Mouse (Mus musculus) kidney, postnatal 0 days (tissue): Measurements from ENCODE around the gene Creb3l4. TPM values are rescaled to one million over a fixed set of nuclear protein-coding genes. Genes with fewer than 3 reads are reported as not detected.

Source experiments
- ATAC-seq: fragments of 200-750 bp; cut with Nextera tagmentation; replicated peaks from 2 replicates; pipeline ENCODE4 v1.8.0; 2017; ENCODE audit warnings: low read depth, moderate number of reproducible peaks, moderate TSS enrichment, moderate library complexity; ENCODE audit not compliant: low FRiP score
- DNase-seq: peaks from one replicate; pipeline ENCODE4 v3.0.0-alpha.2; 2016; ENCODE audit warnings: low spot score
- H3K27ac ChIP-seq: fragments of 300-500 bp; sonication (generic); 2 replicates; pipeline ENCODE4 v1.5.1; 2014; ENCODE audit warnings: mild to moderate bottlenecking
- H3K27me3 ChIP-seq: fragments of 300-500 bp; sonication (generic); 2 replicates; pipeline ENCODE4 v1.6.1; 2014; ENCODE audit warnings: low read length, mixed read lengths; ENCODE audit not compliant: insufficient read depth
- H3K36me3 ChIP-seq: fragments of 300-500 bp; sonication (generic); 2 replicates; pipeline ENCODE4 v1.6.1; 2014; ENCODE audit warnings: low read length, mixed read lengths; ENCODE audit not compliant: insufficient read depth
- H3K4me1 ChIP-seq: fragments of 300-500 bp; sonication (generic); replicated peaks from 2 replicates; pipeline ENCODE4 v1.6.1; 2014; ENCODE audit warnings: antibody characterized with exemption, low read length, mixed read lengths; ENCODE audit not compliant: insufficient read depth
- H3K4me2 ChIP-seq: fragments of 300-500 bp; sonication (generic); 2 replicates; pipeline ENCODE4 v1.6.1; 2014; ENCODE audit warnings: mild to moderate bottlenecking, low read length, moderate library complexity, mixed read lengths
- H3K4me3 ChIP-seq: fragments of 300-500 bp; sonication (generic); replicated peaks from 2 replicates; pipeline ENCODE4 v1.5.1; 2014; ENCODE audit warnings: low read depth, low read length
- H3K9ac ChIP-seq: fragments of 300-500 bp; sonication (generic); 2 replicates; pipeline ENCODE4 v1.6.1; 2014; ENCODE audit warnings: low read depth, low read length
- H3K9me3 ChIP-seq: fragments of 300-500 bp; sonication (generic); replicated peaks from 2 replicates; pipeline ENCODE4 v1.6.1; 2016; ENCODE audit warnings: low read length, inconsistent platforms, mixed read lengths
- CTCF ChIP-seq: IDR thresholded peaks from 2 replicates; pipeline ENCODE4 v1.5.1; 2016; ENCODE audit warnings: antibody characterized with exemption, low read depth, mild to moderate bottlenecking, moderate library complexity
- WGBS: fragments of 180-500 bp; shearing (Covaris S2); extraction: QIAGEN DNeasy Blood & Tissue Kit; methylation state at CpG from one replicate; pipeline ENCODE4 v1.1.7; 2014; 5-methylcytosine and 5-hydroxymethylcytosine counted together
- polyA plus RNA-seq: library from polyadenylated mRNA; unstranded; fragments of >200 nt; fragmentation: Nextera tagmentation; extraction: Ambion mirVana; gene quantifications from 2 replicates; pipeline ENCODE4 v1.2.1, GENCODE M21; 2015

The Creb3l4 gene
- polyA plus RNA-seq, 1 experiment from 2014 or later, result 4.0 TPM

- TF ChIP-seq CTCF, result no peak
- WGBS, result 93% methylated on average over 9 of the region's 9 CpGs
- DNase-seq (no peak), ATAC-seq (no peak)
- Histone ChIP-seq H3K4me3 (no peak overlapping the region), H3K27me3 (no peaks in the 10 kb centered on the region), H3K4me1 (no peaks in the 10 kb centered on the region), H3K36me3 (peaks cover 20% of the 10 kb centered on the region), H3K4me2 (no peak overlapping the region), H3K9ac (no peak overlapping the region), H3K9me3 (no peaks in the 10 kb centered on the region), H3K27ac (no peak overlapping the region)
Observed at GRCm38 (mm10) chr3:90280708-90281107, 37.4 kb upstream of the Creb3l4 start.

GRCm38 (mm10) chr3:90279743-90280142, 36.4 kb upstream of the Creb3l4 start:
- Histone ChIP-seq H3K9ac (no peak overlapping the region), H3K27ac (no peak overlapping the region), H3K4me3 (no peak overlapping the region), H3K4me1 (no peaks in the 10 kb centered on the region), H3K27me3 (no peaks in the 10 kb centered on the region), H3K4me2 (no peak overlapping the region), H3K36me3 (peaks cover 23% of the 10 kb centered on the region), H3K9me3 (no peaks in the 10 kb centered on the region)
- TF ChIP-seq CTCF, result no peak
- no peak for ATAC-seq
- 96% methylated on average over 7 of the region's 7 CpGs for WGBS
- no peak for DNase-seq

- H3K27ac ChIP-seq, result no peak overlapping the region
- WGBS, result 95% methylated on average over 9 of the region's 9 CpGs
- ATAC-seq, result no peak
Observed at GRCm38 (mm10) chr3:90279216-90279615, 35.9 kb upstream of the Creb3l4 start.

GRCm38 (mm10) chr3:90278211-90278610, 34.9 kb upstream of the Creb3l4 start:
- no peak overlapping the region for H3K4me3 ChIP-seq
- 96% methylated on average over 10 of the region's 10 CpGs for WGBS
- no peaks in the 10 kb centered on the region for H3K9me3 ChIP-seq
- H3K4me1 ChIP-seq, result no peaks in the 10 kb centered on the region
- ATAC-seq, result no peak
- peaks cover 29% of the 10 kb centered on the region for H3K36me3 ChIP-seq
- no peak overlapping the region for H3K27ac ChIP-seq
- no peaks in the 10 kb centered on the region for H3K27me3 ChIP-seq
- DNase-seq, result no peak
- no peak overlapping the region for H3K4me2 ChIP-seq
- TF ChIP-seq CTCF, result no peak
- no peak overlapping the region for H3K9ac ChIP-seq

More at GRCm38 (mm10) chr3:90279216-90279615, 35.9 kb upstream of the Creb3l4 start:
- no peaks in the 10 kb centered on the region for H3K27me3 ChIP-seq
- no peaks in the 10 kb centered on the region for H3K9me3 ChIP-seq
- no peak overlapping the region for H3K4me2 ChIP-seq
- TF ChIP-seq CTCF, result no peak
- DNase-seq, result no peak
- H3K4me1 ChIP-seq, result no peaks in the 10 kb centered on the region
- no peak overlapping the region for H3K4me3 ChIP-seq
- H3K9ac ChIP-seq, result no peak overlapping the region
- H3K36me3 ChIP-seq, result peaks cover 23% of the 10 kb centered on the region

- Histone ChIP-seq H3K27ac (no peak overlapping the region), H3K9ac (no peak overlapping the region), H3K4me2 (no peak overlapping the region), H3K4me1 (no peaks in the 10 kb centered on the region), H3K9me3 (no peaks in the 10 kb centered on the region), H3K36me3 (peaks cover 30% of the 10 kb centered on the region), H3K4me3 (no peak overlapping the region), H3K27me3 (no peaks in the 10 kb centered on the region)
- 91% methylated on average over 9 of the region's 9 CpGs for WGBS
- ATAC-seq (no peak; the same call in 1 of the 2 replicates), DNase-seq (no peak)
- no peak for TF ChIP-seq CTCF
Observed at GRCm38 (mm10) chr3:90277793-90278192, 34.5 kb upstream of the Creb3l4 start.

- no peak overlapping the region for H3K9ac ChIP-seq
- peaks cover 37% of the 10 kb centered on the region for H3K36me3 ChIP-seq
- no peak overlapping the region for H3K4me2 ChIP-seq
- 52% methylated on average over 16 of the region's 16 CpGs for WGBS
- DNase-seq, result no peak
- TF ChIP-seq CTCF, result no peak
- H3K27me3 ChIP-seq, result no peaks in the 10 kb centered on the region
- H3K27ac ChIP-seq, result no peak overlapping the region
- no peak overlapping the region for H3K4me3 ChIP-seq
- no peaks in the 10 kb centered on the region for H3K9me3 ChIP-seq
- no peaks in the 10 kb centered on the region for H3K4me1 ChIP-seq
- no peak for ATAC-seq
Observed at GRCm38 (mm10) chr3:90276858-90277257, 33.5 kb upstream of the Creb3l4 start.

GRCm38 (mm10) chr3:90275286-90275685, 32.0 kb upstream of the Creb3l4 start:
- no peak for TF ChIP-seq CTCF

More at GRCm38 (mm10) chr3:90275286-90275685, 32.0 kb upstream of the Creb3l4 start:
- H3K27ac ChIP-seq, result no peak overlapping the region
- no peak overlapping the region for H3K9ac ChIP-seq
- H3K4me1 ChIP-seq, result no peaks in the 10 kb centered on the region
- H3K36me3 ChIP-seq, result peaks cover 37% of the 10 kb centered on the region
- no peak for ATAC-seq
- WGBS, result 87% methylated on average over 11 of the region's 11 CpGs
- no peaks in the 10 kb centered on the region for H3K27me3 ChIP-seq
- no peaks in the 10 kb centered on the region for H3K9me3 ChIP-seq
- no peak overlapping the region for H3K4me2 ChIP-seq
- H3K4me3 ChIP-seq, result no peak overlapping the region
- DNase-seq, result no peak
